Mouse (Mus musculus): ENCODE data around the gene Srrm1. TPM values are rescaled to one million over a fixed set of nuclear protein-coding genes. Genes with fewer than 3 reads are reported as not detected.

Srrm1 gene
- polyA plus RNA-seq, 1 experiment: 41.3 TPM

- Histone ChIP-seq H3K79me2 (ENCODE audit: control insufficient read depth, insufficient read depth) (no peaks in the 10 kb centered on the region), H3K4me2 (ENCODE audit: low read depth) (no peak overlapping the region), H3ac (ENCODE audit: control insufficient read depth, insufficient read length) (no peak overlapping the region), H3K36me3 (ENCODE audit: control insufficient read depth, insufficient read depth) (no peaks in the 10 kb centered on the region), H3K27me3 (ENCODE audit: control insufficient read depth, insufficient read depth, insufficient read length) (no peaks in the 10 kb centered on the region), H3K4me3 (no peak overlapping the region)
- TF ChIP-seq SRF (IDR thresholded peaks at IDR 0.05; ENCODE audit: control insufficient read depth, insufficient read length, low read depth): no peak
- TF ChIP-seq TCF12 (IDR thresholded peaks at IDR 0.05; ENCODE audit: insufficient read depth, poor library complexity, severe bottlenecking): no peak
- TF ChIP-seq E2F4 (IDR thresholded peaks at IDR 0.05; ENCODE audit: insufficient read depth): no peak
- TF ChIP-seq TCF3 (IDR thresholded peaks at IDR 0.05; ENCODE audit: insufficient read length, low read depth): no peak
- TF ChIP-seq REST (IDR thresholded peaks at IDR 0.05; ENCODE audit: insufficient read depth, insufficient read length): no peak
- TF ChIP-seq MYOG (IDR thresholded peaks at IDR 0.05; ENCODE audit: control insufficient read depth in 1 of 3, insufficient read depth in 1 of 3, insufficient read length in 2 of 3, low read depth in 2 of 3): no peak
- no peak for TF ChIP-seq CEBPB (IDR thresholded peaks at IDR 0.05; ENCODE audit: insufficient read depth, poor library complexity, severe bottlenecking)
- no peak for TF ChIP-seq POLR2AphosphoS2 (IDR thresholded peaks at IDR 0.05; ENCODE audit: insufficient read length, low read depth)
- TF ChIP-seq POLR2A (IDR thresholded peaks at IDR 0.05; ENCODE audit: insufficient read length, low read depth): no peak
- no peak for TF ChIP-seq USF1 (IDR thresholded peaks at IDR 0.05; ENCODE audit: low read depth)
- no peak for TF ChIP-seq MAX (IDR thresholded peaks at IDR 0.05; ENCODE audit: low read depth)
- TF ChIP-seq MYOD1 (IDR thresholded peaks at IDR 0.05; ENCODE audit: control insufficient read depth in 1 of 3, insufficient read length in 2 of 3, low read depth in 2 of 3): no peak
Observed at GRCm38 (mm10) chr4:135306533-135306932, 46.6 kb downstream of the Srrm1 start.

GRCm38 (mm10) chr4:135302261-135302660, 50.9 kb downstream of the Srrm1 start:
- Histone ChIP-seq H3ac (ENCODE audit: control insufficient read depth, insufficient read length) (no peak overlapping the region), H3K4me2 (ENCODE audit: low read depth) (no peak overlapping the region), H3K36me3 (ENCODE audit: control insufficient read depth, insufficient read depth) (no peaks in the 10 kb centered on the region), H3K27me3 (ENCODE audit: control insufficient read depth, insufficient read depth, insufficient read length) (no peaks in the 10 kb centered on the region), H3K79me2 (ENCODE audit: control insufficient read depth, insufficient read depth) (no peaks in the 10 kb centered on the region), H3K4me3 (no peak overlapping the region)
- TF ChIP-seq MYOD1 (IDR thresholded peaks at IDR 0.05; ENCODE audit: control insufficient read depth in 1 of 3, insufficient read length in 2 of 3, low read depth in 2 of 3) (peak in 2 of 3 experiments; percentile 58 to 69), MYOG (IDR thresholded peaks at IDR 0.05; ENCODE audit: control insufficient read depth in 1 of 3, insufficient read depth in 1 of 3, insufficient read length in 2 of 3, low read depth in 2 of 3) (no peak), POLR2AphosphoS2 (IDR thresholded peaks at IDR 0.05; ENCODE audit: insufficient read length, low read depth) (no peak), POLR2A (IDR thresholded peaks at IDR 0.05; ENCODE audit: insufficient read length, low read depth) (no peak), REST (IDR thresholded peaks at IDR 0.05; ENCODE audit: insufficient read depth, insufficient read length) (no peak), CEBPB (IDR thresholded peaks at IDR 0.05; ENCODE audit: insufficient read depth, poor library complexity, severe bottlenecking) (no peak), E2F4 (IDR thresholded peaks at IDR 0.05; ENCODE audit: insufficient read depth) (no peak), TCF3 (IDR thresholded peaks at IDR 0.05; ENCODE audit: insufficient read length, low read depth) (no peak), USF1 (IDR thresholded peaks at IDR 0.05; ENCODE audit: low read depth) (no peak), MAX (IDR thresholded peaks at IDR 0.05; ENCODE audit: low read depth) (no peak), SRF (IDR thresholded peaks at IDR 0.05; ENCODE audit: control insufficient read depth, insufficient read length, low read depth) (no peak), TCF12 (IDR thresholded peaks at IDR 0.05; ENCODE audit: insufficient read depth, poor library complexity, severe bottlenecking) (peak; percentile 47)

GRCm38 (mm10) chr4:135301166-135301565, 52.0 kb downstream of the Srrm1 start:
- Histone ChIP-seq H3ac (ENCODE audit: control insufficient read depth, insufficient read length) (no peak overlapping the region), H3K4me3 (no peak overlapping the region), H3K36me3 (ENCODE audit: control insufficient read depth, insufficient read depth) (no peaks in the 10 kb centered on the region), H3K79me2 (ENCODE audit: control insufficient read depth, insufficient read depth) (no peaks in the 10 kb centered on the region), H3K4me2 (ENCODE audit: low read depth) (peak overlapping the region; percentile 65), H3K27me3 (ENCODE audit: control insufficient read depth, insufficient read depth, insufficient read length) (no peaks in the 10 kb centered on the region)
- TF ChIP-seq MAX (IDR thresholded peaks at IDR 0.05; ENCODE audit: low read depth) (no peak), REST (IDR thresholded peaks at IDR 0.05; ENCODE audit: insufficient read depth, insufficient read length) (no peak), TCF3 (IDR thresholded peaks at IDR 0.05; ENCODE audit: insufficient read length, low read depth) (no peak), SRF (IDR thresholded peaks at IDR 0.05; ENCODE audit: control insufficient read depth, insufficient read length, low read depth) (no peak), CEBPB (IDR thresholded peaks at IDR 0.05; ENCODE audit: insufficient read depth, poor library complexity, severe bottlenecking) (peak; percentile 90), POLR2AphosphoS2 (IDR thresholded peaks at IDR 0.05; ENCODE audit: insufficient read length, low read depth) (no peak), USF1 (IDR thresholded peaks at IDR 0.05; ENCODE audit: low read depth) (no peak)

- H3K27me3 ChIP-seq (ENCODE audit: control insufficient read depth, insufficient read depth, insufficient read length): no peaks in the 10 kb centered on the region
- no peak overlapping the region for H3K4me3 ChIP-seq
- no peak overlapping the region for H3K4me2 ChIP-seq (ENCODE audit: low read depth)
- TF ChIP-seq REST (IDR thresholded peaks at IDR 0.05; ENCODE audit: insufficient read depth, insufficient read length) (no peak), CEBPB (IDR thresholded peaks at IDR 0.05; ENCODE audit: insufficient read depth, poor library complexity, severe bottlenecking) (no peak), MYOD1 (IDR thresholded peaks at IDR 0.05; ENCODE audit: control insufficient read depth in 1 of 3, insufficient read length in 2 of 3, low read depth in 2 of 3) (no peak), E2F4 (IDR thresholded peaks at IDR 0.05; ENCODE audit: insufficient read depth) (no peak), MYOG (IDR thresholded peaks at IDR 0.05; ENCODE audit: control insufficient read depth in 1 of 3, insufficient read depth in 1 of 3, insufficient read length in 2 of 3, low read depth in 2 of 3) (no peak)
- no peaks in the 10 kb centered on the region for H3K36me3 ChIP-seq (ENCODE audit: control insufficient read depth, insufficient read depth)
- no peak overlapping the region for H3ac ChIP-seq (ENCODE audit: control insufficient read depth, insufficient read length)
- H3K79me2 ChIP-seq (ENCODE audit: control insufficient read depth, insufficient read depth): no peaks in the 10 kb centered on the region
Observed at GRCm38 (mm10) chr4:135300248-135301041, 52.7 kb downstream of the Srrm1 start.
